Mouse (Mus musculus) brain, embryonic 14.5 days (tissue): ENCODE measurements around the gene Jmy.

Experiments
- CTCF ChIP-seq: fragments of 200-500 bp; IDR thresholded peaks from 2 replicates; pipeline ENCODE4 v1.5.1; 2012; ENCODE audit warnings: inconsistent platforms, mild to moderate bottlenecking, moderate library complexity, borderline replicate concordance; ENCODE audit not compliant: insufficient read depth, insufficient read length; ENCODE audit errors: extremely low read depth
- POLR2A ChIP-seq: fragments of 200-500 bp; IDR thresholded peaks from 2 replicates; pipeline ENCODE4 v1.6.1; 2012; ENCODE audit warnings: mild to moderate bottlenecking, inconsistent platforms, borderline replicate concordance; ENCODE audit not compliant: poor library complexity, insufficient read depth, insufficient read length, severe bottlenecking; ENCODE audit errors: extremely low read depth

DNA sequence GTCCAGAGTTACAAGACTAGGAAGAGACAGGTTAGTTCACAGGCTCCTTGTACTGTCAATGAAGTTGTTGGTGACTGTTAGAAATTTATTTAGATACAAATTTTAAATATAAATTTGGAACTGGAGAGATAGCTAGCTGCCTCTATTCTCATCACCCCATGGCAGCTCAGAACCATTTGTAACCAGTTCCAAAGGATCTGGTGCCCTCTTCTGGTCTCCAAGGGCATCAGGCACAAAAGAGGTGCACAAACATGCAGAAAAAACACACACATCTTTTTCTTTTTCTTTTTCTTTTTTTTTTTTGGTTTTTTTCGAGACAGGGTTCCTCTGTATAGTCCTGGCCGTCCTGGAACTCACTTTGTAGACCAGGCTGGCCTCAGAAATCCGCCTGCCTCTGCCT, 18.5 kb downstream of the Jmy start:
- TF ChIP-seq POLR2A (no peak), CTCF (no peak)
